Mouse (Mus musculus) liver, embryonic 15.5 days (tissue): ENCODE results near the gene Ptprm. TPM values are rescaled to one million over a fixed set of nuclear protein-coding genes. Genes with fewer than 3 reads are reported as not detected.

Experiments
- ATAC-seq: fragments of 200-750 bp; cut with Nextera tagmentation; 2 replicates; pipeline ENCODE4 v1.8.0; 2017; ENCODE audit warnings: moderate number of reproducible peaks, mild to moderate bottlenecking, moderate library complexity; ENCODE audit not compliant: insufficient read depth
- H3K27ac ChIP-seq: fragments of 300-500 bp; sonication (generic); replicated peaks from 2 replicates; pipeline ENCODE4 v1.5.1; 2015; ENCODE audit warnings: mild to moderate bottlenecking, inconsistent platforms
- H3K27me3 ChIP-seq: fragments of 300-500 bp; sonication (generic); 2 replicates; pipeline ENCODE4 v1.6.1; 2015; ENCODE audit warnings: mild to moderate bottlenecking, inconsistent platforms
- H3K36me3 ChIP-seq: fragments of 300-500 bp; sonication (generic); replicated peaks from 2 replicates; pipeline ENCODE4 v1.6.1; 2015; ENCODE audit warnings: moderate library complexity, mild to moderate bottlenecking, inconsistent platforms
- H3K4me1 ChIP-seq: fragments of 300-500 bp; sonication (generic); replicated peaks from 2 replicates; pipeline ENCODE4 v1.6.1; 2015; ENCODE audit warnings: inconsistent platforms
- H3K4me2 ChIP-seq: fragments of 300-500 bp; sonication (generic); 2 replicates; pipeline ENCODE4 v1.6.1; 2015; ENCODE audit warnings: moderate library complexity, mild to moderate bottlenecking, inconsistent platforms
- H3K4me3 ChIP-seq: fragments of 300-500 bp; sonication (generic); replicated peaks from 2 replicates; pipeline ENCODE4 v1.5.1; 2015; ENCODE audit warnings: mild to moderate bottlenecking, inconsistent platforms
- H3K9ac ChIP-seq: fragments of 300-500 bp; sonication (generic); 2 replicates; pipeline ENCODE4 v1.6.1; 2015; ENCODE audit warnings: moderate library complexity, mild to moderate bottlenecking, inconsistent platforms
- H3K9me3 ChIP-seq: fragments of 300-500 bp; sonication (generic); replicated peaks from 2 replicates; pipeline ENCODE4 v1.6.1; 2016; ENCODE audit warnings: inconsistent platforms
- WGBS: fragments of 180-500 bp; shearing (Covaris S2); methylation state at CpG from one replicate; pipeline ENCODE4 v1.1.7; 2015; ENCODE audit warnings: mixed read lengths; ENCODE audit not compliant: insufficient replicate concordance; 5-methylcytosine and 5-hydroxymethylcytosine counted together
- polyA plus RNA-seq: library from polyadenylated mRNA; unstranded; fragments of >200 nt; fragmentation: Nextera tagmentation; extraction: Ambion mirVana; gene quantifications from 2 replicates; pipeline ENCODE4 v1.2.1, GENCODE M21; 2015

Gene Ptprm
- polyA plus RNA-seq, 1 experiment from 2014 or later = 1.4 TPM

DNA sequence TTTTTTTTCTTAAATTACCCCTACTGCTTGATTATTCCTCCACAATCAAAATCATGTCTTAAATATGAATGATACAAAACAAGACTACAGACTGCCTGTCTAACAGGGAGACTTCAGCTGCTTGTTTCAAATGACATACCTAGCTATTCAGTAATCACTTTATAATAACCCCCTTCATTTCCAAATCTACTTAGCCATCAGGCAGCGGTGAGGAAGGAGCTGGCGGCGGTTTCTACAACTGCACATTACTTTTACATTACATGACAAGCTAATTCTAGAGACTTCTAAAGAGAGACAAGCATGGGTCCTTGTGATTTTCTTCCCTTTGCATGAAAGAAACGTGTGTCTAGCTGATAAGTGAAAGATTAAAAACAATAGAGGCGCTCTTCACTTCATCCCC, 377.8 kb downstream of the Ptprm start:
- Histone ChIP-seq H3K4me1 (no peaks in the 10 kb centered on the region), H3K36me3 (no peaks in the 10 kb centered on the region), H3K27me3 (no peaks in the 10 kb centered on the region), H3K9ac (no peak overlapping the region), H3K4me3 (no peak overlapping the region), H3K4me2 (no peak overlapping the region), H3K9me3 (no peaks in the 10 kb centered on the region), H3K27ac (no peak overlapping the region)
- 64% methylated on average over 5 of the region's 5 CpGs for WGBS
- ATAC-seq = no peak

DNA sequence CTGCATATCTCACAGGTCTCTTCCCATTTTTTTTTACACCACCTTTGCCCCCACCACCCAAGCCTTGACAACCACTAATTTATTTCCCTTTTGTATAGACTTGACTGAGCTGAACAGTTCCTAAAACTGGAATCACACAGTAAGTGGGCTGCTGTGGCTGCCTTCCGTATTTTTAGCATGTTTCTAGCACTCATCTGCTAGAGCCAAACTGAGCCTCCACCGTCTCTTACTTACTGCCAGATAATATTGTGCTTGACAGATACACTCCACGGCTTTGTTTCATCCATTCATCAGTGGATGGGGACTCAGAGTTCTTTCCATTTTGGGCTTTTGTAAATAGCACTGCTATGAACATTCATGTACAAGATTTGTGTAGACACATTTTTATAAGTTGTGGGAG, 381.3 kb downstream of the Ptprm start:
- 48% methylated on average over 3 of the region's 3 CpGs for WGBS

DNA sequence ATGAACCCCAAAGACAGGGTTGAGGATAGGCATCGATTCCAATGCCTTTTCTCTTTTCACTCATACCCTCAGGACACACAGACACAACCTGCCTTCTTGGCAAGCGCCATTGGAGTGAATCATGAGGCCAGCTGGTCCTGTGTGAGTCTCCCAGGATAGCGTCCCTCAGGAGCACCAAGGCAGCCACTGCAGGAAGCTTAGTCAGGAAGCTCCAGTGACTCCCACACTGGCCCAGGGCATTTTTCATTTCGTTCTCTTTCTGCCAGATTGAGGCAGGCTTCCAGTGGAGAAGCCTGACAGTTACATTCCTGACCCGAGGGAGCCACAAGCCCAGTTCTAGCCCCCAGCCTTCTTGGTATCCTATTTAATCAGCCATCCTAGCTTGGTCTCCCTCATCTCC, 393.3 kb downstream of the Ptprm start:
- ATAC-seq = no peak
- Histone ChIP-seq H3K4me1 (no peaks in the 10 kb centered on the region), H3K4me2 (no peak overlapping the region), H3K27ac (no peak overlapping the region), H3K4me3 (no peak overlapping the region), H3K36me3 (no peaks in the 10 kb centered on the region), H3K9ac (no peak overlapping the region), H3K27me3 (no peaks in the 10 kb centered on the region), H3K9me3 (no peaks in the 10 kb centered on the region)
- whole genome bisulfite sequencing = 46% methylated on average over 5 of the region's 5 CpGs

More for the DNA sequence above, 381.3 kb downstream of the Ptprm start:
- no peak overlapping the region for H3K4me3 ChIP-seq
- no peaks in the 10 kb centered on the region for H3K4me1 ChIP-seq
- no peak overlapping the region for H3K27ac ChIP-seq
- no peak overlapping the region for H3K4me2 ChIP-seq
- no peaks in the 10 kb centered on the region for H3K9me3 ChIP-seq
- H3K27me3 ChIP-seq = no peaks in the 10 kb centered on the region
- no peak overlapping the region for H3K9ac ChIP-seq
- ATAC-seq = no peak
- no peaks in the 10 kb centered on the region for H3K36me3 ChIP-seq

DNA sequence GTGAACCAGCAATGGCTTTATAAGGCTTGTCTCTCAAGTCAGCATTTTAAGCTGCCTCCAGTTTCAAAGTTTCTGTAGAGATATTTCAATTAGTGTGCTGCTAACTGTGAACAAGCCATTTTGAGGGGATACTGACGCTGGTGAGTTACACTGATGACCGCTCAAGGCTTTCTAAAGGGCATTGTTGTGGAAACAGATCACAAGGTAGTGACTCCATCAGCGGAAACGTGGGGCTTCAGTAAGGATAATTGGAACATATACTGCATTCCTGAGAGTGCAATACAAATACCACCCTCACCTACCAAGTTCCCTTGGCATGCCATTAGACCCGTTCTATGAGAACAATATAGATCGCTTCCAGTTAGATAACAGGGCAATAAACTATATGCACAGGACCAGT, 393.7 kb downstream of the Ptprm start:
- no peaks in the 10 kb centered on the region for H3K27me3 ChIP-seq
- WGBS = 74% methylated on average over 6 of the region's 6 CpGs

DNA sequence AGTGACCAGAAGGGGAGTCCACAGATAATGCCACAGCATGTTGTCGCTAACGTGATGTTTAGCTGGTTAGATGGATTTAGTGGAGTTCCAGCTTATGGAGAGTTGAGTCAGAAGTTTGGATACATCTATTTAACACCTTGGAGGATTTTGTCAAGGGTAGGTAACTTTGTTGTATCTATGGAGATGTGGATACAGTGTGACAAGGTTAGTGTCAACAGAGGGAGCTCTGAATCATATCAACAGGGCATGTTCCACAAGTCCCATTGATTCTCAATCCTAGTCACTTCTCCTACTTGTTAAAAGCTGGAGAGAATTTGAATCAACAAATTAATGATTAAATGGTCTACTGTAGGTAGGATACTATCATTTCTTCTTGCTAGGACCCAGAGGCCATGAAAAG, 394.4 kb downstream of the Ptprm start:
- Histone ChIP-seq H3K9me3 (no peaks in the 10 kb centered on the region), H3K27me3 (no peaks in the 10 kb centered on the region), H3K36me3 (no peaks in the 10 kb centered on the region), H3K4me2 (no peak overlapping the region), H3K4me1 (no peaks in the 10 kb centered on the region), H3K9ac (no peak overlapping the region), H3K4me3 (no peak overlapping the region), H3K27ac (no peak overlapping the region)
- WGBS = 84% methylated on average over 2 of the region's 2 CpGs
- ATAC-seq = no peak

More for the DNA sequence above, 393.7 kb downstream of the Ptprm start:
- no peak for ATAC-seq
- H3K36me3 ChIP-seq = no peaks in the 10 kb centered on the region
- H3K4me1 ChIP-seq = no peaks in the 10 kb centered on the region
- H3K4me2 ChIP-seq = no peak overlapping the region
- H3K9me3 ChIP-seq = no peaks in the 10 kb centered on the region
- H3K27ac ChIP-seq = no peak overlapping the region
- no peak overlapping the region for H3K4me3 ChIP-seq
- H3K9ac ChIP-seq = no peak overlapping the region

DNA sequence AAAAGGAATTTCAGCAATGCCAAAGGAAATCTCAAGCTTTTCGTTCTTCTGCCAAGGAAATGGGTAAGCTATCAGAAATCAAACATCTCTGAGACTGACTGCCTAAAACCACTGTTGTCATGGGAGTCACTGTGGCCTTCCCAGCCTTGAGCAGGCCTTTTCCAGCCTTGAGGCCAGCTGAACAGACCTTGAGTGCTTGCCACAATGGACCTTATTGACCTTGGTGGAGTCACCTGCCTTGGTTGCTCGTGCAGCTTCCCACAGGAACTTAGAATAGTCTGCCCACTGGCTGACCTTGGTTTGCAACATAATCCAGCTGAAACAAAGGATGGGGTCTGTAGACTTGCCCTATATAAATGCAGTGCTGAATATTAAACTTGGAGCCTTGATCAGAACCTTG, 395.5 kb downstream of the Ptprm start:
- no peak overlapping the region for H3K4me2 ChIP-seq
- H3K27me3 ChIP-seq = no peaks in the 10 kb centered on the region
- no peaks in the 10 kb centered on the region for H3K9me3 ChIP-seq
- no peak overlapping the region for H3K27ac ChIP-seq
- H3K4me1 ChIP-seq = no peaks in the 10 kb centered on the region
- 33% methylated on average over 2 of the region's 2 CpGs for WGBS
- ATAC-seq = no peak
- no peak overlapping the region for H3K9ac ChIP-seq
- no peak overlapping the region for H3K4me3 ChIP-seq
- no peaks in the 10 kb centered on the region for H3K36me3 ChIP-seq

DNA sequence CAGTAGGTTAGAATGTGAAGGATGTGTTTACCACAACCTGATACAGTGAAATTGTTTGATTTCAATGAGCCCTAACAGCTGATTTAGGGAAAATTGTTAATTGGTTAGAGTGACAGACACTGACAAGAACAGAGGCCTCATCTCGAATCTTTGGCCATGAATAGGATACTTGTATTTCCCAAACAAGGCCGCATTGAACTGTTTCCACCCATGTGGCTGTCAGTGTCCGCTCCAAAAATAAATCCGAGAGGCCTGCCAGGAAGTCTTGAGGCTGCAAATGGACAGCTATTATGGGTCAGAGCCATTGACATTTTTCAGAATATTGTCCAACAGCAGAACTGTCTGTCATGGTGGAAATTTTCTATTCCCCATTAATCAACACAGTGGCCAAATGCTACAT, 409.8 kb downstream of the Ptprm start:
- H3K36me3 ChIP-seq = no peaks in the 10 kb centered on the region
- no peaks in the 10 kb centered on the region for H3K27me3 ChIP-seq
- no peak overlapping the region for H3K4me3 ChIP-seq
- H3K4me2 ChIP-seq = no peak overlapping the region
- no peaks in the 10 kb centered on the region for H3K9me3 ChIP-seq
- no peak overlapping the region for H3K9ac ChIP-seq
- WGBS = 63% methylated on average over 4 of the region's 4 CpGs
- H3K4me1 ChIP-seq = no peaks in the 10 kb centered on the region
- no peak for ATAC-seq
- no peak overlapping the region for H3K27ac ChIP-seq

DNA sequence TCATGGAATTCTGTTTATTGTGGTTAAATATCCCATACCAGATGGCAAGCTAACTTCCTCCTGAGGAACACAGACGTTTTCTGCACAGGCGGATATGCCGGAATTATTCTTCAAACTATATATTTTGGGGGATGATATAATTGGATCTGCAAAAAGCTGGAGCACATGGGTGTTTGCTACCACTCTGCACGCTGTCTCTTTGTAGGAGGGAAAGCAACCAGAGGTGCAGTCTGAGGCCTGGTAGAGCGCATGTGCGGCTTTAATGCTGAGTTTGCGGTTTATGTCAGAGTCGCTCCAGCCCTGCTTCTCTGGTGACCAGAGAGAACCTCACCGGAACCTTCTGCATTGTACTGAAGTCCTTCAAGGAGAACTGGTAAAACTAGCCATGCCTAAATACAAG, 410.7 kb downstream of the Ptprm start:
- Histone ChIP-seq H3K9ac (no peak overlapping the region), H3K4me2 (no peak overlapping the region), H3K27me3 (no peaks in the 10 kb centered on the region), H3K9me3 (no peaks in the 10 kb centered on the region), H3K4me1 (no peaks in the 10 kb centered on the region), H3K4me3 (no peak overlapping the region), H3K27ac (no peak overlapping the region), H3K36me3 (no peaks in the 10 kb centered on the region)
- WGBS = 82% methylated on average over 9 of the region's 9 CpGs
- ATAC-seq = no peak

DNA sequence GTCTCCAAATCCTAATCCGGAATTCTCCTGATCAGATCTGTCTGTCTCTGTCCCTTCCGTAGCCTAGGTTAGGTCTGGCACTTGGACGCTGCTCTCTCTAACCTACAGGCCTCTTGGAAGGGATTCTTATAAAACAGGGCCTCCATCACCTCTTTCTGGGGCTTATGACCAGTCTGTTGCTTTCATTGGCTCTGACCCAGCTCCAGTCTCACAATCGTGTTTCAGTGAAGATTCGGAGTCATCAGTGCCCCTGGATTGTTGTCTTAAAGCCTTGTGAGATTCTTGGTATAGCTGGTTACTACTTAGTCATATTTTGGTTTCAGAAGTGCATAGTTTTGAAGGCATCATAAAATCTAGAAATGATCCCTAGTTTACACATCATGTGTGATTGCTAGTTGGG, 428.6 kb downstream of the Ptprm start:
- Histone ChIP-seq H3K4me3 (no peak overlapping the region), H3K27ac (no peak overlapping the region), H3K9ac (no peak overlapping the region), H3K27me3 (no peaks in the 10 kb centered on the region), H3K4me1 (no peaks in the 10 kb centered on the region), H3K9me3 (no peaks in the 10 kb centered on the region), H3K36me3 (no peaks in the 10 kb centered on the region), H3K4me2 (no peak overlapping the region)
- WGBS = 61% methylated on average over 5 of the region's 5 CpGs
- ATAC-seq = no peak

DNA sequence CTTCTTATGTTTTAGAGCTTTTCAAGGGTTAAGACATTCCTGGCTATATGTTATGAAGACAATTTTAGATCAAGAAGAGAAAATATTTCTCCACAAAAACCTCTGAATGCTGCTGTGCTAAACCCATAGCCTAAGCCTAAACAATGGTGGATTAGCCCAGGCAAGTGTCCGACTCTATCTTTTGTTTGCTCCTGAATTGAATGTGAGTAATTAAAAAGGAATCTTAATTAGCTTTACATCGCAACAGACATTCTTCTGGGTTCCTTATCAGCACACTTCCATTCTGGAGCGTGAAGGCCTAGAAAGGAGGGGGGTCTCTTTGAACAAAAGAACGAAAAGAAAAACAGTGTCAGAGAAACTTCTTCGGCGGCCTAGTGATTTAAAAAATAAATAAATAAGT, 439.6 kb downstream of the Ptprm start:
- no peak overlapping the region for H3K4me2 ChIP-seq
- no peak overlapping the region for H3K4me3 ChIP-seq
- no peaks in the 10 kb centered on the region for H3K27me3 ChIP-seq
- H3K36me3 ChIP-seq = no peaks in the 10 kb centered on the region
- no peak overlapping the region for H3K9ac ChIP-seq
- H3K4me1 ChIP-seq = no peaks in the 10 kb centered on the region
- H3K9me3 ChIP-seq = no peaks in the 10 kb centered on the region
- no peak for ATAC-seq
- no peak overlapping the region for H3K27ac ChIP-seq
- WGBS = 60% methylated on average over 6 of the region's 6 CpGs

DNA sequence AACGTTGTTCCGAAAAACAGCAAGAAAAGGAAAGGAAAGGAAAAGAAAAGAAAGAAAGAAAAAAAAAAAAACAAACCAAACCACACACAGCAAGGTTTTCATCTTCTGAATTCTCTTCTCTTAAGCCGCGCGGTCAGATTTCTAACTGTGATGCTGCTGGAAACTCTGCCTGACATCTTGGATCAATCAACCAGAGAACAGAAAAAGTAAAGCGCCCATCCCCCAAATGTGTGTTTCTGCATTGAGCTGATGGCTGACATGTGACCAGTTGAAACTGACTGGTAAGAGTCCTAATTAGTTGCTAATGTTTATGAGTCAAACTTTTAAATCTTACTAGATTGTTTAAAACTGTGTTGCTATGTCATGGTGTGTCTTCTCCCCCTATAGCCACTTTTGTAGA, 441.7 kb downstream of the Ptprm start:
- Histone ChIP-seq H3K27ac (no peak overlapping the region), H3K9ac (no peak overlapping the region), H3K4me1 (no peaks in the 10 kb centered on the region), H3K4me3 (no peak overlapping the region), H3K36me3 (no peaks in the 10 kb centered on the region), H3K9me3 (no peaks in the 10 kb centered on the region), H3K27me3 (no peaks in the 10 kb centered on the region), H3K4me2 (no peak overlapping the region)
- WGBS = 81% methylated on average over 6 of the region's 6 CpGs
- ATAC-seq = no peak

DNA sequence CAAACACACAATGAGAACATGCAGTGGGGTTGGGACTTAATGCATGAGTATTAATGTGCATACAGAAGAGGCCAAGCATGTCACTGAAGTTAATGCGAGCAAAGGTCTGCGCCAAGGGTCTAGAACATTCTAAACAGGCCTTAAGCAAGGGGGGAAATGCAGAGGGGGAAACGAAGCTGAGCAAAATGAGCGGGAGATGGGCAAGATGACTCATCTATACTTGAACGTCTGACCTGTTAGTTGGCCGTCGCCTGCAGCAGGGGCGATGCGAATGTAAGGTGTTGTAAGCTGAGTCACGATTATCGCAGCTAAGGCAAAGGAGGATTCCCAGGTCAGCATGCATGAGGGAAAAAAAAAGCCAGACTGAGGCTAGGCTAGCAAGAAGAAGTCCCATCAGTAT, 442.1 kb downstream of the Ptprm start:
- Histone ChIP-seq H3K4me3 (no peak overlapping the region), H3K9ac (no peak overlapping the region), H3K4me2 (no peak overlapping the region), H3K36me3 (no peaks in the 10 kb centered on the region), H3K9me3 (no peaks in the 10 kb centered on the region), H3K4me1 (no peaks in the 10 kb centered on the region), H3K27me3 (no peaks in the 10 kb centered on the region), H3K27ac (no peak overlapping the region)
- WGBS = 73% methylated on average over 11 of the region's 11 CpGs
- ATAC-seq = no peak
